In the genomic region with DNA sequence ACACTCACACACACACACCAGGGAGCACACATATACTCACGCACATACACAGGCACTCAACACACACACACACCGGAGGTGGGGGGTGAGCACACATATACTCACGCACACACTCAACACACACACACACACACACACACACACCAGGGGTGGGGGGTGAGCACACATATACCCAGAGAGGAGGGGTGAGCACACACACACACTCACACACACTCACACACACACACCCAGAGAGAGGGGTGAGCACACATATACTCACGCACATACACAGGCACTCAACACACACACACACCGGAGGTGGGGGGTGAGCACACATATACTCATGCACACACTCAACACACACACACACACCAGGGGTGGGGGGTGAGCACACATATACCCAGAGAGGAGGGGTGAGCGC, we compare ENCODE assay signal across 7 mouse cellular contexts. TPM values are rescaled to one million over a fixed set of nuclear protein-coding genes. Genes with fewer than 3 reads are reported as not detected.
DNase-seq lines count a peak whose midpoint lies in the region; ATAC-seq and TF ChIP-seq lines count a peak whose summit lies in the region.
"Not testable (repeated sequence)": the region's sequence is repeated elsewhere in the genome, so short reads cannot be mapped to it uniquely, and the experiment has no call there.

No protein-coding gene starts in this region.

- H3K4me3 ChIP-seq in embryonic facial prominence, embryonic 14.5 days (ENCODE audit: low read depth, low read length); heart, embryonic 12.5 days; hindbrain, postnatal 0 days (ENCODE audit: low read length); kidney, embryonic 16.5 days (ENCODE audit: low read length); liver, embryonic 13.5 days (replicated peaks); midbrain, embryonic 13.5 days (replicated peaks): not testable (repeated sequence)

- not testable (repeated sequence) for DNase-seq in embryonic facial prominence, embryonic 14.5 days (ENCODE audit: low spot score); hindbrain, postnatal 0 days (ENCODE audit: low spot score); liver, embryonic 13.5 days

- not testable (repeated sequence) for H3K4me1 ChIP-seq in embryonic facial prominence, embryonic 14.5 days (ENCODE audit: control insufficient read depth, insufficient read depth, low read length); heart, embryonic 12.5 days (replicated peaks); hindbrain, postnatal 0 days (ENCODE audit: insufficient read depth, low read length); liver, embryonic 13.5 days (replicated peaks); midbrain, embryonic 13.5 days (replicated peaks)
- H3K4me1 ChIP-seq in kidney, embryonic 16.5 days (ENCODE audit: insufficient read depth, low read length): peaks cover 14% of the 10 kb centered on the region

- not testable (repeated sequence) for H3K27ac ChIP-seq in embryonic facial prominence, embryonic 14.5 days (replicated peaks; ENCODE audit: low read depth, low read length); heart, embryonic 12.5 days (ENCODE audit: poor library complexity, severe bottlenecking); hindbrain, postnatal 0 days; kidney, embryonic 16.5 days (ENCODE audit: low read length); liver, embryonic 13.5 days; midbrain, embryonic 13.5 days

- ATAC-seq in embryonic facial prominence, embryonic 14.5 days (ENCODE audit: low read depth): peak; percentile 62; the same call in 1 of the 2 replicates
- ATAC-seq in heart, embryonic 12.5 days (ENCODE audit: insufficient number of reproducible peaks, low FRiP score): peak; percentile 49
- peak; percentile 70 for ATAC-seq in hindbrain, postnatal 0 days
- ATAC-seq in kidney, embryonic 16.5 days (ENCODE audit: low FRiP score, low TSS enrichment): peak; percentile 73; the same call in 1 of the 2 replicates
- peak; percentile 31; the same call in 1 of the 2 replicates for ATAC-seq in liver, embryonic 13.5 days (ENCODE audit: low read depth)
- ATAC-seq in midbrain, embryonic 13.5 days: peak; percentile 70; the same call in 1 of the 2 replicates
- ATAC-seq in neutrophil, adult 5-6 weeks (ENCODE audit: extremely low read depth, insufficient number of reproducible peaks, low FRiP score, poor library complexity, severe bottlenecking): 0 out of 2 replicates have a peak, but pooled peaks have one; percentile 8

- not testable (repeated sequence) for H3K27me3 ChIP-seq in embryonic facial prominence, embryonic 14.5 days (replicated peaks; ENCODE audit: control insufficient read depth, insufficient read depth, low read length); heart, embryonic 12.5 days (replicated peaks); hindbrain, postnatal 0 days (ENCODE audit: insufficient read depth, low read length); kidney, embryonic 16.5 days (ENCODE audit: insufficient read depth, low read length); liver, embryonic 13.5 days; midbrain, embryonic 13.5 days

- 0 out of 2 replicates have a peak, but pooled peaks cover 19% of the 10 kb centered on the region for H3K36me3 ChIP-seq in embryonic facial prominence, embryonic 14.5 days (ENCODE audit: control insufficient read depth, insufficient read depth, low read length)
- not testable (repeated sequence) for H3K36me3 ChIP-seq in heart, embryonic 12.5 days; hindbrain, postnatal 0 days (ENCODE audit: insufficient read depth, low read length); kidney, embryonic 16.5 days (ENCODE audit: insufficient read depth, low read length); liver, embryonic 13.5 days; midbrain, embryonic 13.5 days

- not testable (repeated sequence) for H3K4me2 ChIP-seq in embryonic facial prominence, embryonic 14.5 days (ENCODE audit: low read depth, low read length); heart, embryonic 12.5 days; hindbrain, postnatal 0 days (ENCODE audit: low read depth, low read length); kidney, embryonic 16.5 days (replicated peaks; ENCODE audit: low read depth, low read length); liver, embryonic 13.5 days; midbrain, embryonic 13.5 days (replicated peaks)

- H3K9me3 ChIP-seq in embryonic facial prominence, embryonic 14.5 days (ENCODE audit: control insufficient read depth, low read length); heart, embryonic 12.5 days (replicated peaks); hindbrain, postnatal 0 days (ENCODE audit: low read length); kidney, embryonic 16.5 days (ENCODE audit: low read length); liver, embryonic 13.5 days (replicated peaks); midbrain, embryonic 13.5 days: not testable (repeated sequence)

- H3K9ac ChIP-seq in embryonic facial prominence, embryonic 14.5 days (ENCODE audit: low read depth, low read length); heart, embryonic 12.5 days; hindbrain, postnatal 0 days (replicated peaks; ENCODE audit: low read length); kidney, embryonic 16.5 days (replicated peaks; ENCODE audit: low read length); liver, embryonic 13.5 days; midbrain, embryonic 13.5 days (replicated peaks): not testable (repeated sequence)

- WGBS in embryonic facial prominence, embryonic 14.5 days: 100% methylated on average over 5 of the region's 6 CpGs
- 86% methylated on average over 5 of the region's 6 CpGs for WGBS in heart, embryonic 12.5 days
- 99% methylated on average over 5 of the region's 6 CpGs for WGBS in hindbrain, postnatal 0 days
- WGBS in kidney, embryonic 16.5 days: 100% methylated on average over 5 of the region's 6 CpGs
- 78% methylated on average over 5 of the region's 6 CpGs for WGBS in liver, embryonic 13.5 days (ENCODE audit: insufficient replicate concordance)
- WGBS in midbrain, embryonic 13.5 days: 90% methylated on average over 4 of the region's 6 CpGs

- not testable (repeated sequence) for TF ChIP-seq CTCF in hindbrain, postnatal 0 days (IDR thresholded peaks at IDR 0.05; ENCODE audit: low read depth)

RNA-seq across cellular contexts. Expression of a gene that starts 33.4 kb away (rescaled TPM):
- 21.6 and 22.5 TPM in 2 replicates for polyA plus RNA-seq in embryonic facial prominence, embryonic 14.5 days (2014; fragmentation: Nextera tagmentation; extraction: Ambion mirVana)
- 1.8 and 2.5 TPM in 2 replicates for polyA plus RNA-seq in heart, embryonic 12.5 days (2016; fragmentation: Nextera tagmentation; extraction: Ambion mirVana)
- 31.2 and 35.9 TPM in 2 replicates for total RNA-seq in hindbrain, postnatal 0 days (2014; rRNA removed)
- polyA plus RNA-seq in hindbrain, postnatal 0 days (2015; fragmentation: Nextera tagmentation; extraction: Ambion mirVana): 17.3 and 20.0 TPM in 2 replicates
- polyA plus RNA-seq in kidney, embryonic 16.5 days (2015; fragmentation: Nextera tagmentation; extraction: Ambion mirVana): 33.5 and 37.0 TPM in 2 replicates
- 2.1 and 2.7 TPM in 2 replicates for polyA plus RNA-seq in liver, embryonic 13.5 days (2015; fragmentation: Nextera tagmentation; extraction: Ambion mirVana)
- 17.2 and 18.9 TPM in 2 replicates for polyA plus RNA-seq in midbrain, embryonic 13.5 days (2015; fragmentation: Nextera tagmentation; extraction: Ambion mirVana)
- not detected in 2 replicates for total RNA-seq in neutrophil, adult 5-6 weeks (2017)

RNA-seq across cellular contexts. Expression of a gene that starts 38.5 kb away (rescaled TPM):
- 34.3 and 35.4 TPM in 2 replicates for polyA plus RNA-seq in embryonic facial prominence, embryonic 14.5 days (2014; fragmentation: Nextera tagmentation; extraction: Ambion mirVana)
- 33.9 and 35.7 TPM in 2 replicates for polyA plus RNA-seq in heart, embryonic 12.5 days (2016; fragmentation: Nextera tagmentation; extraction: Ambion mirVana)
- total RNA-seq in hindbrain, postnatal 0 days (2014; rRNA removed): 21.5 and 30.8 TPM in 2 replicates
- 33.8 TPM in 2 replicates for polyA plus RNA-seq in hindbrain, postnatal 0 days (2015; fragmentation: Nextera tagmentation; extraction: Ambion mirVana)
- 53.8 and 55.4 TPM in 2 replicates for polyA plus RNA-seq in kidney, embryonic 16.5 days (2015; fragmentation: Nextera tagmentation; extraction: Ambion mirVana)
- polyA plus RNA-seq in liver, embryonic 13.5 days (2015; fragmentation: Nextera tagmentation; extraction: Ambion mirVana): 39.6 and 42.8 TPM in 2 replicates
- polyA plus RNA-seq in midbrain, embryonic 13.5 days (2015; fragmentation: Nextera tagmentation; extraction: Ambion mirVana): 38.0 and 38.3 TPM in 2 replicates
- 10.5 and 15.0 TPM in 2 replicates for total RNA-seq in neutrophil, adult 5-6 weeks (2017)

Comparison
In these comparisons a context has a peak if more than half of its experiments do, and no peak if none do; other contexts are left out.
1. ATAC-seq: peak in every context shown above with its lines; median percentile 73 in kidney, embryonic 16.5 days; 70 in hindbrain, postnatal 0 days; 70 in midbrain, embryonic 13.5 days; 62 in embryonic facial prominence, embryonic 14.5 days; 49 in heart, embryonic 12.5 days; 31 in liver, embryonic 13.5 days; 8 in neutrophil, adult 5-6 weeks.